Mouse (Mus musculus) gastrocnemius, adult 8-10 months (tissue): ENCODE measurements around the gene Cntn5. TPM values are rescaled to one million over a fixed set of nuclear protein-coding genes. Genes with fewer than 3 reads are reported as not detected.
"Not testable (repeated sequence)": the region's sequence is repeated elsewhere in the genome, so short reads cannot be mapped to it uniquely, and the experiment has no call there.

Experiments
- DNase-seq, 2 experiments: peaks; one replicate each; pipeline ENCODE4 v3.0.0; 2022; ENCODE audit warnings: low spot score in 2 of 2
- total RNA-seq, 4 experiments: library from RNA; stranded (reverse); gene quantifications; 2 replicates each; pipeline ENCODE4 v1.2.4; 2022

Cntn5 gene
- total RNA-seq, 4 experiments from 2014 or later: not detected

DNA sequence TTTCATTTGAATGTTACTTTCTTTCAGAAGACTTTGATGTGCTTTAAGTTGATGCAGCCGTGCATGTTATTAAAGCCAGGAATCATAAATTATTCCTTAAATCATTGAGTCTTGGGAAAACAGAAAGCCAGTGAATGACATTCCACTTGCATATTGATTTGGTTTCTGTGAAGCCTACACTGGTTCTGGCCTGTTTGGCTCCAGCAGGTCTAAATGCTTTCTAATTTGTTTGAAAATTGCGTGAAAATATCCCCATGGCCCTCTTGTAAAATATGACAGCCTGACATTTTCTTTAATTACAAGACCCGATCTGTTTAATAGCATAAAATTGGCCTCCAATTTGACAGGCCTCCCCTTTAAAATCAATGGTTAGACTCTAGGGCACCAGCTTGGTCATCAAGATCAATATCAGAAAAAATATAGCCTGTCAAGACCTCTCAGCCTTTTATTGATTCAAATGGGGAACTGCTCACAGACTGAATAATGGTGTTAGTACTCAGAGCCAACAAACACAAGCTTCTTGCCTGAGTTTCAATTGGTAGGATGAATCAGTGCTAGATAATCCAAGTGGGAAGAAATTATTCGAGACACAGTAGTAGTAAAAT, 247.3 kb downstream of the Cntn5 start:
- DNase-seq: no peak

DNA sequence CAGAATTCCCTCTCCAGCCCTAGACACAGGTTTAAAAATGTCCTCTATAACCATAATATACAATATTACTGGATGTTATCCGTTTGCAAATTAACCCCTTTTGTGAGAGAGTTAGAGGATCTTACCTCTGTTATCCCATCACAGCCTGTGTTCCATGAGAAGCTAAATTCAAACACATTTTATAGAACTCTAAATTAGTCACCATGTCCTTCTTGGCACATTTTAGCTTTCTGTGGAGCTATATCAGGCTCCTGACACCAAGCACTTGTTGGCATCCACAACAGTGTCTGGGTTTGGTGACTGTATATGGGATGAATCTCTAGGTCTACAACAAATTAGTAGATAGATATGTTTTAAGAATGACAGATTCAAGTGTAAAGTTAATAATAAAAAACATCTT, 253.9 kb downstream of the Cntn5 start:
- DNase-seq: no peak

DNA sequence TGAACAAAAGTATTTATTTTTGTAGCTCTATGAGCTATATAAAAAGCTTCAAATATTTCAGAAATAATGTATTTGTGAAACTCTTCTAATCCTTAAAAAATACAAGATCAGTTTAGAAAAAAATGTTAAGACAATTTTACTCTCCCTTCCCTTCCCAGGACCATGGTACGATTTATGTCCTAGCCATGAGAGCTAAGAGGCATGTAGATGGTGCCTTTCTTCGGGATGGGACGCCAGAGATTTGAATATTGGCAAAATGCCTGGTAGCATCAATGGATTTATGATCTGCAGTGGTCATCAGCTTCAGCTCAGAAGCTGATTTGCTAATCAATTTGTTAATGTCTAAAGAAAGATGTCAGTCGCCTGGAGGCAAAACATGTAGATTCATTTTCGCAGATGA, 258.6 kb downstream of the Cntn5 start:
- DNase-seq: no peak

DNA sequence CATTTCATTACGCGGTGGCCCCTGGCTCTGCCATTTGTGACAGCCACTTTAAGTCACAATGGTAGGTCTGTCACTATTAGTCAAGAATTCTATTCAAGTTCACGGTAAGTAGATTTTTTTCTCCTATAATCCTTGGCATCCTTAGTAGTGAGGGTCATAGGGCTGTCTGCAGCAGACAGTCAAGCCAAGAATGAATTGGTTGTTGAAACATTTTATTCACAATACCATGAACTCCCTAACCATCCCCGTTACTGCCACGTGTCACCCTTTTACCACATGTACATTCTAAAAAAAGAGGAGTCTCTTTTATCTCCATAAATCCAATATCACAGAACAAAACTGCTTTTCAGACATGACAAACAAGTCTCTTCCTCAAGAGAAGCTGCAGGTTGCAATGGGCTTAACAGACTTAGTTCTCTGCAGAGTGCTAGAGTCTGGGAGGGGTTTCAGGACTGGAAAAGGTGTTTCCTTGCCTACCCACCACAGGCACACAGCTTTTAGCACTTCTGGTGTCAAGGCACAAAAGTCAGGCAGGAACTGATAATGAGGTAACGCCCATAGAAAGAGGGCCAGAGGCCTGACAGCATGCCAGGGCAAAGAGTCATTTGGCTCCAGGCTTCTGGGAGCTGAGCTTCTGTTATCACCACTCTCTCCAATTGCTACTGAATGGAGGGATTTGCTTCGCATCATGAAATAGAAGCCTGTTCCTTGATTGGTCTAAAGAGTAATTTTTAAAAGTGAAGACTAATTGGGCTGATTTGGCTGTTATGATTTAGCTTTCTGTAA, 259.3 kb downstream of the Cntn5 start:
- DNase-seq: no peak

DNA sequence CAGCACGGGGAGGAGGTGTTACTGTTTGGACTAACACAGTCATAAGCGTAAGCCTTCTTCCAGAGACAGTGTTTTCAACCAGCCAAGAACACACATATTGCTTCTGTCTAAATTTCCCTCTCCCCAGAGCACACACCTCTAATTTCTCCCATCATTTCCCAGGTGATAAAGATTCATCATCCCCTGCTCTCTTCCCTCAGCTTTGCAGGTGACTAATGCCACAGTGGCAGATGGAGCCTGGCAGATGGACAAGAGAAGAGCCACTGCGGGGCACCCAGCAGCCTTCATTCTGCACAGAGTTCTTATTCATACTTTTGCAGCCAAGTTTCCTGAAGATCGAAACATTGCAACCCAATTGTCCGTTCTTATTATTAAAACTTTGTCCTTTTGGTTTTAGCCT, 286.5 kb downstream of the Cntn5 start:
- DNase-seq: no peak

DNA sequence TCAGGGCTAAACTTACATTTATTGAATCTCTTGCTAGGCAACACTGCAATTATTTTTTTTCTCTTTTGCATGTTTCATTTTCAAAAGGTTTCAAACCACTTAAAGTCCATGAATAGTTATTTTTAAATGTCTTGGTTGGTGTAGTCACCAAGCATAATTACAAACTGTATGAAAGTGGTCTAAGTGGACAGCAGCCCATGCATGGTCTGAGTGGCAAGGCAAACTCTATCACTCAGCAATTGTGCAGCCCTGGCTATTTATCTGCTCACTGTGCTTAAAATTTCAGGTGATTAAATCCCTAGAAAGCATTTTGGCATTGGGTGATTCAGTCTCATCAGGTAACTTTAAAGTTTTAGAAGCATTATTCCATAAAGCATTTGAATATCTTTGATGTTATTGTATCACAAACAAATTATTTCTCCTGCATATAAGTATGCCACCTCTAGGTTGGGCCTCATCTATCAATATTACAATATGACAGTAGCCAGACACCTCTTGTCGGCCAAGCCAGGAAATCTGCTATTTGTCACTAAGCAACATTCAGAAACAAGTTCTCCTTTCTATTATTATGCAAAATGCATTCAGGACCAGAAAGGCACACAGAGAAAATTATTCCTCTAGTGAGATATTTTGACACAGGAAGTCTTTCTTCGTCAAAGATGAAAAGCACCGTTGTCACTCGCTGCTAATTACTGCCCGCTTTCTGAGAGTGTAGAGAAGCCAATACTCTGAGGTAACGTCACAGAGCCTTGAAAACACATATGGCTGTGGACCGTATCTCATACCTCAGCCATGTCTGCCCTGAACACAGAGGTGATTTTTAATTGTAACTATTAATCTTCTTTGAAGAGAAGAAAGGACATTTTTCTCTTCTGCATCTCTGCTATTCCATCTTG, 329.0 kb downstream of the Cntn5 start:
- no peak for DNase-seq

DNA sequence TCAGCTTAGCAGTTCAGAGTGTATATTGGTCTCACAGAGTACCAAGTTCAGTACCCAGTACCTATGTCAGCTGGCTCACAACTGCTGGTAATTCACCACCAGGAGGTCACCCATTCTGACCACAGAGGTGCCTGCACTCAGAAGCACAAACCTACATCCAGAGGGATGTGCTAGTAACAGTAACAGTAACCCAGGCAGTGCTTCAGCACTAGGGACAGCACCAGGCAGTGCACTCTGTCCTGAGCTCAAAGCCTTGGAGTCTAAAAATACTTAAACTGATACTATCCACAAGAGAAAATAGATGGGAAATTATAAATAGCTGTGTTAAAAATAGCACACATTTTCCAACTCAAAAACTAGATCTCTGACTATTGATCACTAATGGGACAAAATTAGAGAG, 334.7 kb downstream of the Cntn5 start:
- no peak for DNase-seq

DNA sequence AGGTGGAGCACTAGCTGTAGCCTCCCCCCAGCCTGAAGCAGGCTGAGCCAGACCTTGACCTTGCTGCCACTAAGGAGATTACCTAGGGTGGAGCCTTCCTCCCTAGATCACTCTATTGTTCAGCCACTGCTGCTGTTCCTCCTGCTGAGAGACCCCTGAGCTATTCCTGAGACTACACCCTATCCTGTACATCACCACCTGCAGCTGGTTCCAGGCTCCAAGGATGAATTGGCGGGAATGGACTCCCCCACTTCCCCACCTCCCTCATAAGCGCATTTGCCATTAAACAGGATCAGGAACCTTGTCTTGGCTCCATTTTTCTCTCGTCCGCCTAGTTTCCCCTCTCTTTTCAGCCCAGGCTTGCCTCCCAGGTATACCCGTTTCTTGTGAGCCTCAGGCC, 363.7 kb downstream of the Cntn5 start:
- not testable (repeated sequence) for DNase-seq

DNA sequence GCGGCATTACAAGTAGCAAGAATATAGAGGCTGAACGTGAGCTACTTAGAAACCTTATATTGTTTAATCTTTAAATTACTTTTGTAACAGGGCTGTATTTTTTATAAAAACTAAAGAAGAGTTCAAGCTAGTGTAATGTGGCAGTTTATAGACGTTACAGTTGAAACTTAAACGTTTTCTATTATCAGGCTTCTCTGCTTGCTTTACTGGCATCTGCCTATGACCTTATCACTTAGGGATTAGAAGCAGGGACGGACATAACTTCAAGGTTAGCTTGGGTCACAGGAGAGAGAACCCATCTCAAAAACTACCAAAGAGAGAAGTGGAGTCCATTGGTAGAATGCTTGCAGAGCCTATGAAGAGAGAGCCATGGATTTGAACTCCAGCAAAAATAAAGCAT, 372.3 kb downstream of the Cntn5 start:
- DNase-seq: no peak

DNA sequence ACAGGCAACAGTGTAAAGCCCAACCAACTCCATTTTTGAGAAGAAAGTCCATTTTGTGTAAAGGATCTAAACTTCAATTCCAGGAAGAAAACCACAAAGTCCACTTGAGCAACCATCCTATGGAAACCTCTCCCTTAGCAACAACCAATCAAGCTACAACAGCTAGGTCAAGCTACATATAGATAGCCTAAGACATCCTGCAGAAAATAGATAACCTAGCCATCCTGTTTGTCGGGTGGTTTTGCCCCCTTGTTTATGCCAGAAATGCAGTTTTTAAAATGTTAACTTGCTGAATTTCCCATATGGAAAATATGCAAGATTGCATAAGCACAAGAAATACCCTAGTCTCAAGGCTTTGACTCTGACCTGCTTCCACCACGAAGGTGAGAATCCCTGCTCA, 373.5 kb downstream of the Cntn5 start:
- no peak for DNase-seq

DNA sequence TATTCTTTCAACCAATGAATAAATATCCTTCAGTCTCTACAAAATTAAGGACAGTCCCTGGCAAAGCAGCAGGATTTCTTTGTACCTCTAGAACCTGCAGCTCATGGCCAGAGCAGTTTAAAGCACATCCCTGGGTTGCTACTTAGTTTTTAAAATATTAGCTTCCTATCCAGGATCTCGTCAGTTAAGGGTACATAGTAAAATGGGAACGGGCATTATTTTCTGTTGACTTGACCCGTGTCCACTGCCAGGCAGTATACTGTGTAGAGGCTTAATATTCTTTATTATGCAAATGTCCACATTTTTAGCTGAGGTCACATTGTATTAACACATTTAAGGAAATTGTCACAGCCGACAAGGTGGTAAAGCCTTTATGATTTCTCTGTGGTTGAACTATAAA, 375.0 kb downstream of the Cntn5 start:
- DNase-seq: no peak

DNA sequence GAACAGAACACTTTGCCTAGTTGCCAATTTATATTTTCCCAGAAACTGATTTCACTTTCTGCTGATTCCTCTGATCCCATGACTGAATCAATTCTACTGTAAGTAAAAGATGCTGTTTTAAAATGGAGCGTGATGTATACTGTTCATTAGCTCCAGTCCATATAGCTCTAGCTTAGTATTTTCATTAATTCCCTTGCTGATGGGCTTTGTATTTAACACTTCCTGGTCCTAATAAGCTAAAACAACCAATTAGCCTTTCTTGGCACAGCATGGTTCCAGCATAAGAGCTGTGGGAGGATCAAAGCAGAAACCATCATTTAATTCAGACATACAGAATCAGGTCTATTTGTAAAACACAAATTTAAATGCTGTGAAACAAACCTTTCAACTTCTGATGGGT, 375.5 kb downstream of the Cntn5 start:
- DNase-seq: no peak

DNA sequence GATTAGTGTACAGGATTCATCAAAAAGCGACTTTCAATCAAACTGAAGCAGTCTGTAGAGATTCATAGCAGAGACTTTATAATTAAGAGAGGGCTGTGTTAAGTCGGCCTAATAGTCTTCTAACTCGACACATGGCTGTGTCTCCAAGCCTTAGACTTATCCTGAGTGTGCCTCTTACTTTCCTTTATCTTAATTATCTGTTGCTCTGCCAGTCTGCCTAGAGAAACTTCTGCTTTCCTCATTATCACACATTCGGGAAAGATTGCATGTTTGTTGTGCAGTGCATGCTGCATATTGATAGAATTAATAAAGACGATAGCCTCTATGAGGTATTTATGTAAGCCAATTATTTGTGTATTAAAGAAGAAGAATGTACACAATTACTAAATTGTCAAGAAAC, 375.9 kb downstream of the Cntn5 start:
- DNase-seq: no peak

DNA sequence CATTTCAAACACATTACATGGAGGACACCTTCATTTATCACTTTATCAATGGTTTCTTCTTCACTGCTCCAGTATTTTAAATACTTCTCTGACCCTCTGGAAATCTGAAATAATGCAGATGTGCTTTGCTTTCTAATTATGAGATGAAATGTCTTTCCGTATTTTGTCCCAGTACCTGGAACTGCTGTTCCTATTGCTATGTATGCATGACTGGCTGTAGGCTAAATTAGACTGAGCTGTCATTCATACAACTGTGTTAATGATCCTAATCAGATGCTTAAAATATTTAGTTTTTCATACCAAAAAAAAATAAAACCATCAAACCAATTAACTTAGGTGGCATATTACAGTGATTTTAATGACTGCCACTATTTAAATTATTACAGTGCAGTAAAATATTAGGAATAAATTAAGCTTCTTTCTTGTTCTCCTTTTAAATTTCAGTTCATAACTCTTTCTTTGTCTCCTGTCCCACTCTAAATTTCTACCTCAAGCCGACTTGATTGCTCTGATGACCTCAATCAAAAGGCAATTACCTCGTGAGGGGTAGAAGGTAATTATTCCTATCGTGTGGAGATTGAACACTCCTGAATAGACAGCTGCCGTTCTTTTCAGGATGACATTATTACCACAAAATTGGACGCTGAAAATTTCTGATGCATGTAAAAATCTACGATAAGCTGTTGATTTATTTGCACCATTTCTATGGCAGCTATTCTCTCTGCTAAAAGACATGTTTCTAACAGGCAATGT, 378.5 kb downstream of the Cntn5 start:
- DNase-seq: no peak

DNA sequence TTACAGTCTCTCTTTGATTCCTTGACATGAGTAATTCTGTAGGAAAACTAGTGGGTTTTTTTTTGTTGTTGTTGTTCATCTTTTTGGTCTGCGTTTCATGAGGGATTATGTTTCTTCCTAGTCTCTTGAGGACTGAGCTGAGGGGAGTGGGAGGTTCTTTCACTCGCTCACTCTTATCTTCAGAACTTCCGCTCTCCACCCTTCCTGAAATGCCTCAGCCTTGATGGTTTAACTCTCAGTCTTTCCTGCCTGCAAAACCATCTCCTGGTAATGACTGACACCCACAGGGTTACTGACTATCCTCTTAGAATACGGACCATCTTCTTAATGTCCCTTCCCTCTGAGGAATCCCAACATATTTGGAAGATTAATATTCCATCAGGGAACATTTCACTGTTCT, 382.0 kb downstream of the Cntn5 start:
- DNase-seq: no peak

DNA sequence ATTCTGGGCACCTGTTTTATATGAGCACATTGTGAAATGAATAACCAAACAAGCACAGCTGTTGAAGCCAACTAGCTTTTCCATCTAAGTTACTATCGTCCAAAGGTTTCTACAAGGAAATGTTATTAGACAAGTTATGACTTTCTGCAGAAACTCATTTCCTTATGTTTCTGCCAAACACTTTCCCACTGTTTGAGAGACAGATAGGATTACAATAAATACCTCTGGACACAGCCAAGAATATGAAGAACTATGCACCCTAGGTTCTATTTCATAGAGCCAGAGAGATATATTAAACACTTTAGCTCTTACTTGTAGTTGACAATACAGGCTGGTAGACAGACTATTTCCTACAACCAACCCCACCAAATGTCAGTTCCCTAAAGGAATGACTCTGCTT, 383.5 kb downstream of the Cntn5 start:
- no peak for DNase-seq

DNA sequence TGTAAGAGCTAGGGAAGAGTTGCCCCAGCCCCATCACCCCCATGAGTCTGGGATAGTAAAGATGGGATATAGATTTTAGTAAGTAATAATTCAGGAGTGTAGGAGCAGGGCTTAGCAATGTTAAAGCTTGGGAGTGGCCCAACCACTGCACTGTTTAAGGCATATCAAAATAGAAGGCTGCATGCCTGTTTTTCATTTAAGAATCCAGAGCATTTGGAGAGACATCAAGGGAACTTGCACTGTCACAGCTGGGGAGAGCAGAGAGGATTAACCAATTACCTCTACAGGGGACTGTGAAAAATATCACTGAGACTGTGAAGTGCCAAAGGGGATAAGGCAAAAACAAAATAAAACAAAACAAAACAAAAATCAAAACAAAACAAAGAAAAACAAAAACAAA, 412.3 kb downstream of the Cntn5 start:
- no peak for DNase-seq

DNA sequence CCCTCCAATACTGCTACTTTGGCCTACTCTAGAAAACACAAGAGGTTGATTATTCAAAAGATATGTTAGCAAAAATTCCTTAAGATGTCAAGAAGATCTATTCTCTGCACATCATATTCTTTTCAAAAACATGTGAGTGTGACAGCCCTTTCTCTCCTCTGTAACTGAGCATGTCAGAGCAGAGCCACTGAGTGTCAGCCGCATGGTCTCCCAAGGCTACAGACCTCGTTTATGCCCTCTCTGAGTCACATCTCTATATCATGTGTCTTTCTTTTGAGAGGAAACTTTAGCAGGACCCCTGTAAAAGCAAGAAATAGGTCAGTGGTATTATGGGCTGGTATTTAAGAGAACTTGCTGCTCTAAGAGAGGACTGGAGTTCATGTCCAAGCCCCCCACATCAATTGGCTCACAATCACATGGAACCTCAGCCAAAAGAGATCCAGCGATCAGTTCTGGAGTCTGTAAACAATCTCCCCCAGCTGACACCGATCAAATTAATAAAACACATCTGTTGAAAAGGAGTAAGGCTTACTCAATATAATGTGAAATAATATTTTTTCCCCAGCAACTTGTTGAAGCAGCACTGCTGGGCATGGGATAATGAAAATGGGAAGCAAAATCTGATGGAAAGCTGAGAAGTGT, 433.0 kb downstream of the Cntn5 start:
- no peak for DNase-seq

DNA sequence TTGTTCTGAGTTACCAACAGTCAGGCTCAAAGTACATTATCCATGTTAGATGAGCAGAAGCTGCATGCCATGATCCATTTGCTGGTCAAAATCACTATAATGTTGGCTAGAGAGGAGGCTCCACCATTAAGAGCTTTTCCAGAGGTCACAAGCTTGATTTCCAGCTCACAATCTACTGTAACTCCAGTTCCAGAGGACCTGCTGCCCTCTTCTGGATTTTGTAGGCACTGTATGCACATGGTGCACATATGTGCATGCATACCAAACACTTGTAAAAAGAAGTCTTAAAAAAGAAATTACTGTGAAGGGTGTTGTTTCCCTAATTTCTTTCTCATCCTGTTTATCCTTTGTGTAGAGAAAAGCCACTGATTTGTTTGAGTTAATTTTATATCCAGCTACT, 439.8 kb downstream of the Cntn5 start:
- DNase-seq: no peak

DNA sequence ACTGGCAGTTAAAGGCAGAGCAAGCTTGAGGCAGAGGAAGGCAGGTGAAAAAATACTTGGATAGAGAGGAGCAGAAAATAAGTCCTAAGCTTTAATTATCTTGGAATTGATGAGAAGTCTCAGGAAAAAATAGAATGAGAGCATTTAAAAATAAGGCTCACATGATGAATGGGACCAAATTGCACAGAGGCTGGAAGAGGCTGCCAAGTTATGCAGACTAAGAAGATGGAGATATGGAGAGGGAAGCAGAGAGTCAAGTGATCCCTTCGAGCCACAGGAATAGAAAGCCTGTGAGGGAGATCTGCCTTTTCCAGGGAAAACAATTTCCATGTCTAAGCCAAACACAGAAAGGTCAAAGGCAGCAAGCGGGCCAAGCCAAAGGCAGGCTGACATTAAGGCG, 446.7 kb downstream of the Cntn5 start:
- no peak for DNase-seq

DNA sequence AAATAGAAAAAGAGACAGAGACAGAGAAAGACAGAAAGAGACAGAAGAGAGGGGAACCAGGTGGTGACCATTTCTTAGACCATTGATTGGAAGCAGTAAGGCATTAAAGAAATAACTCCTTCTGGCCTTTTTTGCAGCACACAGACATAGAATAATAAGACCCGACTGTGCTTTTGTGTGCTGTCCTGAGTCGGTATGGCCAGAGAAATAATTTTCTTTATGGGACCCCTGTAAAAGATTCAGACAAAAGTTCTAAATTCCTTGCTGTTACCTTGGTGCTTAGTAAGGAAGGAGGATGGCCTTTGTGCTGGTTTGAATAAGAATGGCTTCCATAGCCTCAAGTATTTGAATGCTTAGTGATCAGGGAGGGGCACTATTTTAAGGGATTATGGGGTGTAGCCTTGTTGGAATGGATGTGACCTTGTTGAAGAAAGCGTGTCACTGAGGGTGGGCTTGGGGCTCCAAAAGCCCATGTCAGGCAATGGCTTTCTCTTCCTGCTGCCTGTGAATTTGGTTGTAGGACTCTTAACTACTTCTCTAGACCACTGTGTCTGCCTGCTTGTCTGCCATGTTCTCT, 455.5 kb downstream of the Cntn5 start:
- DNase-seq: no peak
